ENCODE assay signal across 17 mouse cellular contexts in the genomic region with DNA sequence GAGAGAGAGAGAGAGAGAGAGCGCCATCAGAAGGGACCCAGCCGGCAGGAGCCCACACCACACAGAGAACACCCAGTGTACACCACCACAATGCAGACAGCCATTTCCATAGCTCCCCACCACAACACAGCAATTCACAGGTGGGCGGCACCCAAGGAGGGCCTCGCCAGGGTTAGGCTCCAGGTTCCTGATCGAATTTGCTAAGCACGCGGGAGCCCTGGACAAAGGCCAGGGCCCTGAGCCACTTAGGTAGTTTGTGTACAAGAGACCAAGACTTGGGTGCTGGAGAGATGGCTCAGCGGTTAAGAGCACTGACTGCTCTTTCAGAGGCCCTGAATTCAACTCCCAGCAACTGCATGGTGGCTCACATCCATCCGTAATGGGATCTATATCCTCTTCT. TPM values are rescaled to one million over a fixed set of nuclear protein-coding genes. Genes with fewer than 3 reads are reported as not detected.
"Had no signal": no experiment of that assay in that cellular context is flagged by ENCODE, and none has a peak within 500 bp of the region (broad histone marks: within the 10 kb centered on the region; RNA-seq: fewer than 3 reads in every experiment).

No protein-coding gene starts in this region.

- DNase-seq: kidney, adult 9 months; kidney, postnatal 14 days; kidney, postnatal 4 days; left cerebral cortex, postnatal 4 days; liver, postnatal 0 days; retina, postnatal 1 day; right cerebral cortex, postnatal 25 days; spleen, adult 18-20 months; thymus, adult 2 months; thymus, postnatal 14 days; thymus, postnatal 4 days had no signal

RNA-seq across cellular contexts. Expression of a gene that starts 8.4 kb away (rescaled TPM):
- total RNA-seq: layer of hippocampus, adult 18-20 months; layer of hippocampus, postnatal 14 days; left cerebral cortex, adult 8-10 months; left cerebral cortex, postnatal 14 days; left cerebral cortex, postnatal 4 days; monocyte, adult 5-6 weeks; neutrophil, adult 5-6 weeks had no signal
